Mouse (Mus musculus) MEL (cell line): ENCODE results near the gene Tango6. TPM values are rescaled to one million over a fixed set of nuclear protein-coding genes. Genes with fewer than 3 reads are reported as not detected.

ENCODE experiments used
- DNase-seq: peaks from one replicate; pipeline ENCODE4 v3.0.0; 2011; ENCODE audit warnings: low read depth, low spot score
- H3K27ac ChIP-seq: 2 replicates; pipeline ENCODE4 v1.5.1; 2012; ENCODE audit warnings: low read depth, mild to moderate bottlenecking, control low read depth, low read length, moderate library complexity; ENCODE audit not compliant: control insufficient read depth
- H3K27me3 ChIP-seq, 2 experiments: fragments of 150-350 bp in 1 of 2; sonication (generic) in 1 of 2; 2 replicates each; pipeline ENCODE4 v1.6.1; 2012; ENCODE audit warnings: low read length in 2 of 2, mild to moderate bottlenecking in 2 of 2, improper control_type of control experiment in 1 of 2, moderate library complexity in 1 of 2; ENCODE audit not compliant: insufficient read depth in 2 of 2, control insufficient read depth in 1 of 2
- H3K36me3 ChIP-seq, 2 experiments: 2 replicates each; pipeline ENCODE4 v1.6.1; 2012 to 2014; ENCODE audit warnings: low read length in 2 of 2, improper control_type of control experiment in 1 of 2, inconsistent platforms in 1 of 2, mild to moderate bottlenecking in 1 of 2; ENCODE audit not compliant: insufficient read depth in 2 of 2, control insufficient read depth in 1 of 2
- H3K4me1 ChIP-seq, 2 experiments: fragments of 150-350 bp in 1 of 2; sonication (generic) in 1 of 2; 2 replicates each; pipeline ENCODE4 v1.6.1; 2012; ENCODE audit warnings: low read length in 2 of 2, improper control_type of control experiment in 1 of 2, mild to moderate bottlenecking in 1 of 2; ENCODE audit not compliant: insufficient read depth in 2 of 2, control insufficient read depth in 1 of 2
- H3K4me3 ChIP-seq, 2 experiments: fragments of 150-350 bp in 1 of 2; sonication (generic) in 1 of 2; 2 replicates each; pipeline ENCODE4 v1.5.1; 2012; ENCODE audit warnings: low read depth in 2 of 2, low read length in 2 of 2, mild to moderate bottlenecking in 2 of 2, moderate library complexity in 2 of 2, control low read depth in 1 of 2, improper control_type of control experiment in 1 of 2; ENCODE audit not compliant: control insufficient read depth in 1 of 2, insufficient read depth in 1 of 2
- H3K79me2 ChIP-seq: 2 replicates; pipeline ENCODE4 v1.6.1; 2012; ENCODE audit warnings: mild to moderate bottlenecking, low read length, moderate library complexity; ENCODE audit not compliant: control insufficient read depth, poor library complexity, insufficient read depth
- H3K9ac ChIP-seq: 2 replicates; pipeline ENCODE4 v1.6.1; 2012; ENCODE audit warnings: low read depth, mild to moderate bottlenecking, control low read depth, low read length, moderate library complexity; ENCODE audit not compliant: control insufficient read depth, poor library complexity, severe bottlenecking
- H3K9me3 ChIP-seq: fragments of 150-350 bp; sonication (generic); replicated peaks from 2 replicates; pipeline ENCODE4 v1.6.1; 2012; ENCODE audit warnings: mild to moderate bottlenecking, low read length, improper control_type of control experiment, moderate library complexity; ENCODE audit not compliant: insufficient read depth
- BHLHE40 ChIP-seq: IDR thresholded peaks from 2 replicates; pipeline ENCODE4 v1.6.1; 2012; ENCODE audit warnings: low read depth, mild to moderate bottlenecking, inconsistent platforms, low read length, improper control_type of control experiment, borderline replicate concordance
- CHD2 ChIP-seq: IDR thresholded peaks from 2 replicates; pipeline ENCODE4 v1.6.1; 2011; ENCODE audit warnings: low read length, improper control_type of control experiment
- ETS1 ChIP-seq: IDR thresholded peaks from 2 replicates; pipeline ENCODE4 v1.6.1; 2012; ENCODE audit warnings: low read depth, mild to moderate bottlenecking, inconsistent platforms, low read length, improper control_type of control experiment, moderate library complexity
- GABPA ChIP-seq: IDR thresholded peaks from 2 replicates; pipeline ENCODE4 v1.6.1; 2012; ENCODE audit warnings: low read depth, mild to moderate bottlenecking, inconsistent platforms, low read length, improper control_type of control experiment, moderate library complexity
- GATA1 ChIP-seq: IDR thresholded peaks from 2 replicates; pipeline ENCODE4 v1.6.1; 2011; ENCODE audit warnings: low read depth, low read length, improper control_type of control experiment
- HCFC1 ChIP-seq: IDR thresholded peaks from 2 replicates; pipeline ENCODE4 v1.6.1; 2012; ENCODE audit warnings: low read depth, mild to moderate bottlenecking, inconsistent platforms, low read length, improper control_type of control experiment, moderate library complexity
- JUND ChIP-seq: IDR thresholded peaks from 2 replicates; pipeline ENCODE4 v1.6.1; 2011; ENCODE audit warnings: low read depth, mild to moderate bottlenecking, improper control_type of control experiment, low read length
- KAT2A ChIP-seq: conservative IDR thresholded peaks from 2 replicates; pipeline ENCODE4 v1.6.1; 2012; ENCODE audit warnings: low read depth, low read length, improper control_type of control experiment, inconsistent platforms
- MAFK ChIP-seq: IDR thresholded peaks from 2 replicates; pipeline ENCODE4 v1.6.1; 2011; ENCODE audit warnings: low read depth, mild to moderate bottlenecking, low read length, improper control_type of control experiment, borderline replicate concordance
- MAZ ChIP-seq: IDR thresholded peaks from 2 replicates; pipeline ENCODE4 v1.6.1; 2012; ENCODE audit warnings: low read depth, mild to moderate bottlenecking, inconsistent platforms, low read length, improper control_type of control experiment
- MEF2A ChIP-seq: IDR thresholded peaks from 2 replicates; pipeline ENCODE4 v1.6.1; 2014; ENCODE audit warnings: low read depth, mild to moderate bottlenecking, inconsistent platforms, low read length, improper control_type of control experiment; ENCODE audit not compliant: poor library complexity, insufficient replicate concordance, severe bottlenecking; ENCODE audit errors: extremely low read depth
- MXI1 ChIP-seq: IDR thresholded peaks from 2 replicates; pipeline ENCODE4 v1.6.1; 2011; ENCODE audit warnings: mild to moderate bottlenecking, low read depth, low read length, improper control_type of control experiment
- MYB ChIP-seq: IDR thresholded peaks from 2 replicates; pipeline ENCODE4 v1.6.1; 2011; ENCODE audit warnings: mild to moderate bottlenecking, low read depth, low read length, improper control_type of control experiment
- NELFE ChIP-seq: IDR thresholded peaks from 2 replicates; pipeline ENCODE4 v1.6.1; 2011; ENCODE audit warnings: low read depth, low read length, improper control_type of control experiment
- POLR2A ChIP-seq, 2 experiments: IDR thresholded peaks; 2 replicates each; pipeline ENCODE4 v1.6.1; 2011 to 2012; ENCODE audit warnings: low read length in 2 of 2, mild to moderate bottlenecking in 2 of 2, control low read depth in 1 of 2, improper control_type of control experiment in 1 of 2, low read depth in 1 of 2, moderate library complexity in 1 of 2; ENCODE audit not compliant: control insufficient read depth in 1 of 2, insufficient read depth in 1 of 2, poor library complexity in 1 of 2
- POLR2AphosphoS2 ChIP-seq: IDR thresholded peaks from 2 replicates; pipeline ENCODE4 v1.6.1; 2011; ENCODE audit warnings: low read length, improper control_type of control experiment
- POLR2AphosphoS5 ChIP-seq: IDR thresholded peaks from 2 replicates; pipeline ENCODE4 v1.6.1; 2012; ENCODE audit warnings: low read depth, borderline replicate concordance, mild to moderate bottlenecking, inconsistent platforms, low read length, moderate library complexity, mixed read lengths
- RCOR1 ChIP-seq: IDR thresholded peaks from 2 replicates; pipeline ENCODE4 v1.6.1; 2012; ENCODE audit warnings: low read depth, mild to moderate bottlenecking, inconsistent platforms, low read length, improper control_type of control experiment
- SIN3A ChIP-seq: IDR thresholded peaks from 2 replicates; pipeline ENCODE4 v1.6.1; 2012; ENCODE audit warnings: low read length, improper control_type of control experiment, inconsistent platforms
- SMC3 ChIP-seq: IDR thresholded peaks from 2 replicates; pipeline ENCODE4 v1.6.1; 2011; ENCODE audit warnings: low read depth, low read length, improper control_type of control experiment
- TBP ChIP-seq: IDR thresholded peaks from 2 replicates; pipeline ENCODE4 v1.8.0; 2011; ENCODE audit warnings: low read depth, low read length, improper control_type of control experiment
- TCF12 ChIP-seq: IDR thresholded peaks from 2 replicates; pipeline ENCODE4 v1.6.1; 2014; ENCODE audit warnings: low read depth, mild to moderate bottlenecking, inconsistent platforms, low read length, improper control_type of control experiment, moderate library complexity
- ZC3H11A ChIP-seq: IDR thresholded peaks from 2 replicates; pipeline ENCODE4 v1.6.1; 2012; ENCODE audit warnings: low read depth, mild to moderate bottlenecking, inconsistent platforms, low read length, improper control_type of control experiment
- ZKSCAN1 ChIP-seq: IDR thresholded peaks from 2 replicates; pipeline ENCODE4 v1.6.1; 2012; ENCODE audit warnings: low read depth, mild to moderate bottlenecking, inconsistent platforms, low read length, improper control_type of control experiment, moderate library complexity
- ZMIZ1 ChIP-seq: IDR thresholded peaks from 2 replicates; pipeline ENCODE4 v1.6.1; 2012; ENCODE audit warnings: low read depth, mild to moderate bottlenecking, inconsistent platforms, low read length, improper control_type of control experiment, moderate library complexity
- ZNF384 ChIP-seq: IDR thresholded peaks from 2 replicates; pipeline ENCODE4 v1.6.1; 2012; ENCODE audit warnings: low read depth, mild to moderate bottlenecking, inconsistent platforms, low read length, improper control_type of control experiment
- polyA plus RNA-seq, 2 experiments: library from polyadenylated mRNA; stranded (reverse) in 1 of 2; unstranded in 1 of 2; fragments of >175 nt in 1 of 2; fragments of >200 nt in 1 of 2; gene quantifications; 2 replicates each; pipeline versions ENCODE4 v1.2.1 to v1.2.4; 2012; ENCODE audit warnings: low replicate concordance in 2 of 2, low read depth in 1 of 2; ENCODE audit not compliant: insufficient read length in 2 of 2, insufficient read depth in 1 of 2, missing spikeins in 1 of 2
- total RNA-seq: library from RNA; depleted of rRNA; stranded (reverse); fragments of 300-350 nt; gene quantifications from 2 replicates; pipeline ENCODE4 v1.2.3, GENCODE M21; 2012

Tango6 gene
- total and polyA plus RNA-seq, 3 experiments = 3.0 to 6.1 TPM; not detected in 1

- TF ChIP-seq MEF2A = no peak
- TF ChIP-seq NELFE = no peak
- TF ChIP-seq ETS1 = no peak
- no peak for TF ChIP-seq POLR2AphosphoS5
- no peak for TF ChIP-seq MYB
- TF ChIP-seq MXI1 = no peak
- no peak for TF ChIP-seq RCOR1
- no peak for TF ChIP-seq GATA1
- TF ChIP-seq MAFK = no peak
- TF ChIP-seq TCF12 = no peak
- no peak for TF ChIP-seq GABPA
- TF ChIP-seq ZC3H11A = no peak
- no peak for TF ChIP-seq ZNF384
- no peak for TF ChIP-seq CHD2
- TF ChIP-seq ZKSCAN1 = no peak
- no peak for TF ChIP-seq ZMIZ1
- TF ChIP-seq TBP = no peak
- TF ChIP-seq SIN3A = no peak
- Histone ChIP-seq H3K4me3 (no peak overlapping the region), H3K9ac (no peak overlapping the region), H3K36me3 (no peaks in the 10 kb centered on the region; a peak in 1 of 4 replicates), H3K79me2 (no peaks in the 10 kb centered on the region), H3K4me1 (no peaks in the 10 kb centered on the region), H3K27ac (no peak overlapping the region), H3K9me3 (no peaks in the 10 kb centered on the region), H3K27me3 (no peaks in the 10 kb centered on the region)
- DNase-seq = no peak
Measured at GRCm38 (mm10) chr8:106733703-106734102, 50.8 kb downstream of the Tango6 start.

- no peaks in the 10 kb centered on the region for H3K4me1 ChIP-seq
- no peak for DNase-seq
- H3K27me3 ChIP-seq = no peaks in the 10 kb centered on the region
Measured at GRCm38 (mm10) chr8:106734222-106734621, 51.4 kb downstream of the Tango6 start.

More at GRCm38 (mm10) chr8:106734222-106734621, 51.4 kb downstream of the Tango6 start:
- no peaks in the 10 kb centered on the region for H3K9me3 ChIP-seq
- no peak for TF ChIP-seq MEF2A
- no peak for TF ChIP-seq POLR2AphosphoS5
- no peak for TF ChIP-seq MAZ
- no peak for TF ChIP-seq HCFC1
- no peak for TF ChIP-seq SMC3
- TF ChIP-seq BHLHE40 = no peak
- TF ChIP-seq POLR2A (IDR thresholded peaks at IDR 0.05; ENCODE audit: control insufficient read depth in 1 of 2, insufficient read depth in 1 of 2, low read depth in 1 of 2, low read length in 2 of 2, poor library complexity in 1 of 2) = no peak
- no peak for TF ChIP-seq KAT2A
- TF ChIP-seq CHD2 = no peak
- no peak for TF ChIP-seq POLR2AphosphoS2
- TF ChIP-seq JUND = no peak
- TF ChIP-seq RCOR1 = no peak
- no peak for TF ChIP-seq TCF12
- no peak for TF ChIP-seq GABPA
- TF ChIP-seq, all 39 proteins: peak for 0
- Histone ChIP-seq H3K9ac (no peak overlapping the region), H3K27ac (no peak overlapping the region), H3K36me3 (no peaks in the 10 kb centered on the region; a peak in 1 of 4 replicates), H3K79me2 (no peaks in the 10 kb centered on the region), H3K4me3 (no peak overlapping the region)
